Mouse (Mus musculus) CH12F3 (cell line): ENCODE measurements around the gene Ythdf2.

Experiments used
- in situ Hi-C: fragments of 300-500 bp; cut with MboI; formaldehyde crosslinking; loops from 2 replicates; pipeline ENCODE4 v1.14.3; 2020; ENCODE audit warnings: low sequenced_read_pairs

Ythdf2 gene

GRCm38 (mm10) chr4:132156941-132157622, 55.0 kb downstream of the Ythdf2 start:
- in situ Hi-C loops, result no loop called here

DNA sequence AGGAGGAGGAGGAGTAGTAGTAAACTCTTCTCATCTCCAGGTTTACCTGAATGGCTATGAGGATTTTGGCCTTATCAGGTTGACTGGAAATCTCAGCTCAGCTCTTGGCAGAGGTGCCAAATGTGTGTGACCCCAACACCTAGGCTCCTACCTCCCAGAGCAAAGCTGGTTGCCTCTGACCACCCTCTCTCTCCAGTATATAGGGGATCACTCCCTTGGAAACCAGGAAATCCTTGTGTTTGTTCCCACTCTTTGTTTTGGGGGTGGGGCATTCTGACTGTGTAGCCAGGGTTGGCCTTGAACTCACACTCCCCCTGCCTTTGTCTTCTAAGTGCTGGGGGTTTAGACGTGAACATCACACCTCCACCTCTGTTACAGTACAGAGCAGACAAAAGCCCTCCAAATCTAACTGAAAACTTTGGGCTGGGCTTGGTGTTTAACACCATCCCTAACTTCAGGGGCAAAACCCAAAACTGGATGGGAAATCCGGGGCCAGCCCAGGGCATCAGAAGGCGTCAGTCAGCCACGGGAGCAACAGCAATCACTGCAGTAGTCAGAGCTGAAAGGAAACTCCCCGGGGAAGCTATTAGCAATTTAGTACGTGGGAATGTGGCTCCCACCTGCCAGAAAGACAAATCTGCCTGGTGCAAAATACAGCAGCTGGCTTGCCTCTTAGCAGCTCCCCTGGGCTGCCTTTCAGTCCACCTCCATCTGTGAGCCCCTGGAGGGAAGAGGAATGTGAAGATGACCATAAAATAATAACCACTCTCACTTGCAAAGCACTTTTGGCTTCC, 57.0 kb downstream of the Ythdf2 start:
- in situ Hi-C loops, result no loop called here

- in situ Hi-C loops, result no loop called here
Observed at GRCm38 (mm10) chr4:132151673-132152072, 60.4 kb downstream of the Ythdf2 start.

DNA sequence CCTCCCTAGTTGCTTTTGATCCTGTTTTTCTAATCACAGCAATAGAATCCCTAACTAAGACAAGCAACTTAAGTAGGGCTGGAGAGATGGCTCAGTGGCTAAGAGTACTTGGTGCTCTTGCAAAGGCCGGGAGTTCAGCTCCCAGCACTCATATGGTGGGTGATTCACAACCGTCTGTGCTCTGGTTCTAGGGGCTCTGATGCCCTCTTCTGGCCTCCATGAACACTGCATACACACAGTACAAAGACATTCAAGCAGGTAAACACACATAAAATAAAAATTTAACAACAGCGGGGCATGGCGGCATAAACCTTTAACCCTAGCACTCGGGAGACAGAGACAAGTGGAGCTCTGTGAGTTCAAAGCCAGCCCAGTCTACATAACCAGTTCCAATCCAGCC, 65.9 kb downstream of the Ythdf2 start:
- in situ Hi-C loops, result no loop called here

- in situ Hi-C loops, result no loop called here
Observed at GRCm38 (mm10) chr4:132145092-132145491, 67.0 kb downstream of the Ythdf2 start.

DNA sequence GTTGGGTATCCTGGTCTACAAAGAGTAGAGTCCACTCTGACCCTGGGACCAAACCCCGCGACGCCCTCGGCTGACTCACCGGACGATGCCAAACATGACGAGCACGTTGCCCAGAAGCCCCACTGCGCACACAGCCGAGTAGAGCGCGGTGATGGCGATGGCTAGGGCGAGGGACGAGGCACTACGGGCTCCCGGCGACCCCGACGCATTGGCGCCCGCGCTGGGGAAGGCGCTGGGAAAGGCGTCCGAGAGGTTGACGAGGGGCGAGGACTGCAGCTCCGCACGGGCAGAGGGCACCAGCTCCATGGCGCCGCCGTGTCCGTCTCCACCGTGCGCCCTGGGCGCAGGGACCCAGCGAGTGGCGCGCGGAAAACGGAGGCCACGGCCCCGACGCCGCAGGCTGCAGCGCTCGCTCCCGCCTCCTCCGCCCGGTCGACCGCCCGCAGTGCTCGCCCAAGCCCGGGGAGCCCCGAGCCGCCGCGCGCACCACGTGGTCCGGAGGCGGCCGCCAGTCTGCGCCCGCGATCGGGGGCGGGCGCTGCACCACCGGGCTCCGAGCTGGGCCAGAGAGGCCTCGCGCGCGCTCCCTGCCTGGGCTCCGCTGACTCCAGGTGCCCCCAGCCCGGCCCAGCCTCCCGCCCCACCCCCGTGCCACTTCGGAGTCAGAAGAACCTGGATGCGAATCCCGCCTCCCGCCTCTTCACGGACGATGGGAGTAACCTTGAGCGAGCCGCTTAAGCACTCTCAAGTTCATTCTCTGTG, 67.8 kb downstream of the Ythdf2 start, which contains the start of gene Oprd1:
Gene Oprd1, minus strand, starts transcription at position 407 of the 762 bp plus-strand sequence.
- in situ Hi-C loops, result no loop called here

DNA sequence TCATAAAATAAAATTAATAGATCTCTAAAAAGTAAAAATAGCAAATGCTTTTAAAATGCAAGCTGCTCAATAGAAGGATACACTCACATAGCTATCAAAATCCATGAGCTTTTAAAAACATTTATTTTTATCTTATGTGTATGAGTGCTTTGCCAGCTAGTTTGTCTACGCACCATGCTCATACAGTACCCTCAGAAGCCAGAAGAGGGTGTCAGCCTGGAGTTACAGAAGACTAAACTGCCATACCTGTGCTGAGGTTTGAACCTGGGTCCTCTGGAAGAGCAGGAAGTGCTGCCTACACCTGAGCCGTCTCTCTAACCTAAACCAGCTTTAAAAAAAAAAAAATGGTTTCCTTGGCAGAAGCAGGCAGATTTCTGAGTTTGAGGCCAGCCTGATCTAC, 73.5 kb downstream of the Ythdf2 start:
- in situ Hi-C loops, result no loop called here

- in situ Hi-C loops, result no loop called here
Observed at GRCm38 (mm10) chr4:132137013-132137412, 75.1 kb downstream of the Ythdf2 start.
